ENCODE assay signal across 22 mouse cellular contexts in genomic region chr9:102413631-102414030, GRCm38 (mm10). TPM values are rescaled to one million over a fixed set of nuclear protein-coding genes. Genes with fewer than 3 reads are reported as not detected.
DNase-seq lines count a peak whose midpoint lies in the region; ATAC-seq and TF ChIP-seq lines count a peak whose summit lies in the region.
"Had no signal": no experiment of that assay in that cellular context is flagged by ENCODE, and none has a peak within 500 bp of the region (broad histone marks: within the 10 kb centered on the region; RNA-seq: fewer than 3 reads in every experiment).

No protein-coding gene starts in this region.

- TF ChIP-seq POLR2A in heart, adult 2 months (IDR thresholded peaks at IDR 0.05; ENCODE audit: insufficient read depth, low read depth, low read length) = no peak
- TF ChIP-seq POLR2A in MEL (IDR thresholded peaks at IDR 0.05; ENCODE audit: control insufficient read depth in 1 of 2, insufficient read depth in 1 of 2, low read depth in 1 of 2, low read length in 2 of 2, poor library complexity in 1 of 2) = no peak

- no peak for DNase-seq in heart, adult 2 months
- DNase-seq in heart, adult 9 months (ENCODE audit: low spot score in 2 of 2) = no peak
- no peak for DNase-seq in liver, postnatal 0 days
- DNase-seq in liver (no peak), MEL (ENCODE audit: low read depth, low spot score) (no peak)
- DNase-seq in stomach, postnatal 0 days (ENCODE audit: low spot score) = no peak
- no peak for DNase-seq in heart, postnatal 36 days
- no peak for DNase-seq in kidney, postnatal 10 days
- DNase-seq: adrenal gland, postnatal 36 days; cerebellum, adult 18-20 months; cerebellum, postnatal 25 days; embryo, embryonic 11 days; heart, postnatal 4 days; kidney, adult 8-10 months; kidney, postnatal 36 days; lung, adult 2 months; lung, postnatal 4 days; thymus, postnatal 36 days had no signal

- intact Hi-C loops in heart, adult 2 months (cut with DNase I) = no loop called here
- intact Hi-C loops in heart, postnatal 36 days (cut with DNase I) = no loop called here

- H3K9me3 ChIP-seq in liver, postnatal 0 days (ENCODE audit: low read length) = no peaks in the 10 kb centered on the region
- no peaks in the 10 kb centered on the region for H3K9me3 ChIP-seq in MEL (replicated peaks; ENCODE audit: insufficient read depth, low read length)
- H3K9me3 ChIP-seq in stomach, postnatal 0 days (ENCODE audit: control insufficient read depth, low read length) = no peaks in the 10 kb centered on the region
- H3K9me3 ChIP-seq: limb, embryonic 13.5 days had no signal

- H3K36me3 ChIP-seq in heart, adult 2 months (ENCODE audit: control insufficient read depth, insufficient read depth, low read length) = no peaks in the 10 kb centered on the region
- H3K36me3 ChIP-seq in liver, postnatal 0 days (replicated peaks; ENCODE audit: insufficient read depth, low read length) = no peaks in the 10 kb centered on the region
- H3K36me3 ChIP-seq in MEL (ENCODE audit: control insufficient read depth in 1 of 2, insufficient read depth in 2 of 2, low read length in 2 of 2) = no peaks in the 10 kb centered on the region
- no peaks in the 10 kb centered on the region for H3K36me3 ChIP-seq in stomach, postnatal 0 days (ENCODE audit: control insufficient read depth, insufficient read depth, low read length)
- H3K36me3 ChIP-seq: heart, embryonic 13.5 days; hindbrain, embryonic 15.5 days; limb, embryonic 13.5 days had no signal

- H3K4me1 ChIP-seq in heart, adult 2 months (ENCODE audit: control insufficient read depth, insufficient read depth, low read length) = no peaks in the 10 kb centered on the region
- H3K4me1 ChIP-seq in liver, postnatal 0 days (ENCODE audit: insufficient read depth) = no peaks in the 10 kb centered on the region
- H3K4me1 ChIP-seq in MEL (ENCODE audit: control insufficient read depth in 1 of 2, insufficient read depth in 2 of 2, low read length in 2 of 2) = no peaks in the 10 kb centered on the region
- H3K4me1 ChIP-seq in stomach, postnatal 0 days (replicated peaks; ENCODE audit: control insufficient read depth, insufficient read depth) = no peaks in the 10 kb centered on the region
- H3K4me1 ChIP-seq: heart, embryonic 13.5 days; hindbrain, embryonic 15.5 days; limb, embryonic 13.5 days had no signal

- no peak overlapping the region for H3K9ac ChIP-seq in heart, adult 2 months (ENCODE audit: low read depth, low read length)
- no peak overlapping the region for H3K9ac ChIP-seq in liver, postnatal 0 days (replicated peaks)
- no peak overlapping the region for H3K9ac ChIP-seq in MEL (ENCODE audit: control insufficient read depth, low read depth, low read length, poor library complexity, severe bottlenecking)
- no peak overlapping the region for H3K9ac ChIP-seq in stomach, postnatal 0 days (ENCODE audit: low read length)
- H3K9ac ChIP-seq: heart, embryonic 13.5 days; hindbrain, embryonic 15.5 days; limb, embryonic 13.5 days had no signal

- TF ChIP-seq CTCF in heart, adult 2 months (IDR thresholded peaks at IDR 0.05) = peak; percentile 33
- TF ChIP-seq CTCF in liver, postnatal 0 days (IDR thresholded peaks at IDR 0.05; ENCODE audit: low read depth) = peak; percentile 29; the same call in 1 of the 2 replicates
- peak; percentile 8 to 19 (median 12); a peak in 2 of 6 replicates for TF ChIP-seq CTCF in MEL (IDR thresholded peaks at IDR 0.05 in 2 of 3, conservative IDR thresholded peaks at IDR 0.05 in 1 of 3; ENCODE audit: control insufficient read depth in 1 of 3, insufficient read depth in 1 of 3, low read depth in 2 of 3, low read length in 3 of 3, poor library complexity in 1 of 3, severe bottlenecking in 1 of 3)
- peak; percentile 35 for TF ChIP-seq CTCF in stomach, postnatal 0 days (IDR thresholded peaks at IDR 0.05; ENCODE audit: low read depth)

- no peaks in the 10 kb centered on the region for H3K27me3 ChIP-seq in heart, adult 2 months (ENCODE audit: control insufficient read depth, insufficient read depth, low read length)
- H3K27me3 ChIP-seq in liver, postnatal 0 days (ENCODE audit: insufficient read depth, low read length) = no peaks in the 10 kb centered on the region
- no peaks in the 10 kb centered on the region; a peak in 1 of 4 replicates for H3K27me3 ChIP-seq in MEL (ENCODE audit: control insufficient read depth in 1 of 2, insufficient read depth in 2 of 2, low read length in 2 of 2)
- H3K27me3 ChIP-seq in stomach, postnatal 0 days (ENCODE audit: control insufficient read depth, insufficient read depth, low read length) = no peaks in the 10 kb centered on the region
- H3K27me3 ChIP-seq: hindbrain, embryonic 15.5 days; limb, embryonic 13.5 days had no signal

- ATAC-seq in liver, postnatal 0 days = no peak
- no peak for ATAC-seq in stomach, postnatal 0 days (ENCODE audit: low FRiP score, low TSS enrichment)
- ATAC-seq: forebrain, embryonic 16.5 days had no signal

- no peak for TF ChIP-seq EP300 in heart, adult 2 months (IDR thresholded peaks at IDR 0.05; ENCODE audit: insufficient read depth, low read depth, low read length)
- no peak for TF ChIP-seq EP300 in liver, postnatal 0 days (IDR thresholded peaks at IDR 0.05; ENCODE audit: low read depth)
- no peak for TF ChIP-seq EP300 in MEL (IDR thresholded peaks at IDR 0.05; ENCODE audit: low read depth in 1 of 2, low read length in 2 of 2)
- no peak for TF ChIP-seq EP300 in stomach, postnatal 0 days (optimal IDR thresholded peaks at IDR 0.05)

- TF ChIP-seq RAD21 in MEL (IDR thresholded peaks at IDR 0.05; ENCODE audit: low read depth, low read length) = no peak

- no peaks in the 10 kb centered on the region for H3K79me2 ChIP-seq in heart, adult 2 months (replicated peaks; ENCODE audit: control insufficient read depth, insufficient read depth, low read length)
- H3K79me2 ChIP-seq in MEL (ENCODE audit: control insufficient read depth, insufficient read depth, low read length, poor library complexity) = no peaks in the 10 kb centered on the region

- H3K4me2 ChIP-seq in liver, postnatal 0 days (ENCODE audit: low read depth, low read length) = no peak overlapping the region
- H3K4me2 ChIP-seq in stomach, postnatal 0 days (replicated peaks; ENCODE audit: low read depth) = no peak overlapping the region
- H3K4me2 ChIP-seq: heart, embryonic 13.5 days; hindbrain, embryonic 15.5 days; limb, embryonic 13.5 days had no signal

- WGBS in heart, adult 2 months = 55% methylated on average over 2 of the region's 2 CpGs
- 50% methylated on average over 2 of the region's 2 CpGs for WGBS in liver, postnatal 0 days (ENCODE audit: insufficient replicate concordance)
- WGBS in stomach, postnatal 0 days = 62% methylated on average over 2 of the region's 2 CpGs

- H3K27ac ChIP-seq in heart, adult 2 months = no peak overlapping the region
- no peak overlapping the region for H3K27ac ChIP-seq in liver, postnatal 0 days (ENCODE audit: low read depth)
- no peak overlapping the region for H3K27ac ChIP-seq in MEL (ENCODE audit: control insufficient read depth, low read depth, low read length)
- no peak overlapping the region for H3K27ac ChIP-seq in stomach, postnatal 0 days (replicated peaks)
- H3K27ac ChIP-seq: heart, embryonic 13.5 days; hindbrain, embryonic 15.5 days; limb, embryonic 13.5 days had no signal

- no peak overlapping the region for H3K4me3 ChIP-seq in heart, adult 2 months
- no peak overlapping the region for H3K4me3 ChIP-seq in liver, postnatal 0 days (ENCODE audit: low read depth, low read length)
- no peak overlapping the region for H3K4me3 ChIP-seq in MEL (ENCODE audit: control insufficient read depth in 1 of 2, insufficient read depth in 1 of 2, low read depth in 2 of 2, low read length in 2 of 2)
- H3K4me3 ChIP-seq in stomach, postnatal 0 days (ENCODE audit: low read depth, low read length) = no peak overlapping the region
- H3K4me3 ChIP-seq: heart, embryonic 13.5 days; hindbrain, embryonic 15.5 days; limb, embryonic 13.5 days had no signal

TF ChIP-seq in MEL, 35 proteins besides CTCF, POLR2A, EP300 and RAD21:
- TF ChIP-seq POLR2AphosphoS5 (IDR thresholded peaks at IDR 0.05; ENCODE audit: borderline replicate concordance, low read depth, low read length) (no peak), MAFK (IDR thresholded peaks at IDR 0.05; ENCODE audit: borderline replicate concordance, low read depth, low read length) (no peak), JUND (IDR thresholded peaks at IDR 0.05; ENCODE audit: low read depth, low read length) (no peak), E2F4 (IDR thresholded peaks at IDR 0.05; ENCODE audit: borderline replicate concordance, low read depth, low read length) (no peak), MAX (IDR thresholded peaks at IDR 0.05; ENCODE audit: low read length) (no peak), CHD1 (IDR thresholded peaks at IDR 0.05; ENCODE audit: low read depth, low read length) (no peak), ZKSCAN1 (IDR thresholded peaks at IDR 0.05; ENCODE audit: low read depth, low read length) (no peak), CHD2 (IDR thresholded peaks at IDR 0.05; ENCODE audit: low read length) (no peak), USF1 (IDR thresholded peaks at IDR 0.05; ENCODE audit: low read depth, low read length) (no peak), ZNF384 (IDR thresholded peaks at IDR 0.05; ENCODE audit: low read depth, low read length) (no peak), BHLHE40 (IDR thresholded peaks at IDR 0.05; ENCODE audit: borderline replicate concordance, low read depth, low read length) (no peak), MYC (IDR thresholded peaks at IDR 0.05; ENCODE audit: low read depth, low read length) (no peak)
TF ChIP-seq in MEL: peak in this region for 0.

RNA-seq across cellular contexts. Expression of gene Ephb1, which starts 59.1 kb away (rescaled TPM):
- 10 to 100 TPM; 21.2 to 23.3 TPM for total RNA-seq in heart, adult 2 months (2021)
- polyA plus RNA-seq in heart, adult 2 months (2012; rRNA removed) = 2.8 and 3.1 TPM in 2 replicates
- polyA plus RNA-seq in liver, postnatal 0 days (2015; fragmentation: Nextera tagmentation; extraction: Ambion mirVana) = 0.24 and 0.28 TPM in 2 replicates
- not detected in 2 replicates for total RNA-seq in MEL (2012; rRNA removed)
- not detected for polyA plus RNA-seq in MEL (2012; ENCODE audit: insufficient read depth in 1 of 2, insufficient read length in 2 of 2, low read depth in 1 of 2, low replicate concordance in 2 of 2, missing spikeins in 1 of 2)
- 1.0 and 1.1 TPM in 2 replicates for polyA plus RNA-seq in stomach, postnatal 0 days (2015; fragmentation: Nextera tagmentation; extraction: Ambion mirVana)
- total RNA-seq in heart, postnatal 36 days (2021) = 10 to 100 TPM; 15.5 to 22.4 TPM
